Mouse (Mus musculus) CH12.LX (cell line): ENCODE data around the gene Khk. TPM values are rescaled to one million over a fixed set of nuclear protein-coding genes. Genes with fewer than 3 reads are reported as not detected.
A peak's percentile ranks its signal among the peaks of the same experiment; 100 is the strongest.

Source experiments
- DNase-seq: peaks from one replicate; pipeline ENCODE4 v3.0.0-alpha.2; 2013; ENCODE audit errors: extremely low read depth
- H3K27ac ChIP-seq: 2 replicates; pipeline ENCODE4 v1.5.1; 2012; ENCODE audit warnings: low read depth, mild to moderate bottlenecking, control low read depth, moderate library complexity; ENCODE audit not compliant: insufficient read depth
- H3K27me3 ChIP-seq: replicated peaks from 2 replicates; pipeline ENCODE3; 2012; ENCODE audit warnings: inconsistent platforms
- H3K36me3 ChIP-seq, 2 experiments: replicated peaks in 1 of 2; 2 replicates each; pipeline versions ENCODE3 to v1.6.1; 2012; ENCODE audit warnings: inconsistent platforms in 1 of 2, low read length in 1 of 2, mild to moderate bottlenecking in 1 of 2, mixed read lengths in 1 of 2, moderate library complexity in 1 of 2; ENCODE audit not compliant: control insufficient read depth in 1 of 2, insufficient read depth in 1 of 2
- H3K4me1 ChIP-seq, 2 experiments: 2 replicates each; pipeline ENCODE4 v1.6.1; 2012; ENCODE audit warnings: inconsistent platforms in 1 of 2, moderate library complexity in 1 of 2; ENCODE audit not compliant: insufficient read depth in 2 of 2, control insufficient read depth in 1 of 2
- H3K4me2 ChIP-seq: 2 replicates; pipeline ENCODE4 v1.6.1; 2012; ENCODE audit warnings: low read depth, mild to moderate bottlenecking, control low read depth; ENCODE audit not compliant: poor library complexity, insufficient read depth, severe bottlenecking
- H3K4me3 ChIP-seq, 3 experiments: fragments of 150-350 bp in 1 of 3; sonication (generic) in 1 of 3; replicated peaks in 1 of 3; 2 replicates each; pipeline versions ENCODE3 to v1.5.1; 2011 to 2012; ENCODE audit warnings: low read depth in 2 of 3, low read length in 2 of 3, mild to moderate bottlenecking in 2 of 3, moderate library complexity in 2 of 3, control low read depth in 1 of 3, improper control_type of control experiment in 1 of 3, inconsistent platforms in 1 of 3, mixed read lengths in 1 of 3; ENCODE audit not compliant: poor library complexity in 1 of 3
- H3K79me2 ChIP-seq: replicated peaks from 2 replicates; pipeline ENCODE4 v1.6.1; 2012; ENCODE audit warnings: mild to moderate bottlenecking, moderate library complexity; ENCODE audit not compliant: control insufficient read depth, poor library complexity, insufficient read depth, severe bottlenecking; ENCODE audit errors: extremely low read depth
- H3K9ac ChIP-seq: 2 replicates; pipeline ENCODE4 v1.6.1; 2012; ENCODE audit warnings: low read depth, mild to moderate bottlenecking, control low read depth, moderate library complexity; ENCODE audit not compliant: insufficient read depth
- H3K9me3 ChIP-seq: replicated peaks from 2 replicates; pipeline ENCODE3; 2012; ENCODE audit warnings: low read length, inconsistent platforms, mixed read lengths
- BHLHE40 ChIP-seq: IDR thresholded peaks from 2 replicates; pipeline ENCODE4 v1.6.1; 2011; ENCODE audit warnings: mild to moderate bottlenecking, low read depth, low read length, improper control_type of control experiment
- CHD2 ChIP-seq: IDR thresholded peaks from 2 replicates; pipeline ENCODE4 v1.6.1; 2011; ENCODE audit warnings: low read length, improper control_type of control experiment
- E2F4 ChIP-seq: IDR thresholded peaks from 2 replicates; pipeline ENCODE4 v1.6.1; 2011; ENCODE audit warnings: low read depth, low read length, improper control_type of control experiment; ENCODE audit not compliant: insufficient replicate concordance
- ELF1 ChIP-seq: IDR thresholded peaks from 2 replicates; pipeline ENCODE4 v1.6.1; 2014; ENCODE audit warnings: low read depth, mild to moderate bottlenecking, inconsistent platforms, low read length, improper control_type of control experiment
- JUND ChIP-seq: conservative IDR thresholded peaks from 2 replicates; pipeline ENCODE4 v1.6.1; 2011; ENCODE audit warnings: low read depth, low read length, improper control_type of control experiment
- KAT2A ChIP-seq: IDR thresholded peaks from 2 replicates; pipeline ENCODE4 v1.6.1; 2012; ENCODE audit warnings: low read length, improper control_type of control experiment, inconsistent platforms; ENCODE audit not compliant: insufficient replicate concordance
- MAFK ChIP-seq: IDR thresholded peaks from 2 replicates; pipeline ENCODE4 v1.6.1; 2011; ENCODE audit warnings: low read length, improper control_type of control experiment; ENCODE audit not compliant: insufficient replicate concordance
- MAX ChIP-seq: IDR thresholded peaks from 2 replicates; pipeline ENCODE4 v1.6.1; 2011; ENCODE audit warnings: low read length, improper control_type of control experiment
- MEF2A ChIP-seq: IDR thresholded peaks from 2 replicates; pipeline ENCODE4 v1.6.1; 2014; ENCODE audit warnings: low read depth, mild to moderate bottlenecking, inconsistent platforms, low read length, improper control_type of control experiment, borderline replicate concordance
- MXI1 ChIP-seq: IDR thresholded peaks from 2 replicates; pipeline ENCODE4 v1.6.1; 2011; ENCODE audit warnings: mild to moderate bottlenecking, low read depth, low read length, improper control_type of control experiment
- MYC ChIP-seq: IDR thresholded peaks from 2 replicates; pipeline ENCODE4 v1.6.1; 2011; ENCODE audit warnings: low read depth, mild to moderate bottlenecking, improper control_type of control experiment, low read length
- NELFE ChIP-seq: IDR thresholded peaks from 2 replicates; pipeline ENCODE4 v1.6.1; 2011; ENCODE audit warnings: low read depth, low read length, improper control_type of control experiment
- NRF1 ChIP-seq: IDR thresholded peaks from 2 replicates; pipeline ENCODE4 v1.6.1; 2014; ENCODE audit warnings: low read depth, mild to moderate bottlenecking, inconsistent platforms, low read length, improper control_type of control experiment, moderate library complexity
- PAX5 ChIP-seq: IDR thresholded peaks from 2 replicates; pipeline ENCODE4 v1.6.1; 2012; ENCODE audit warnings: low read length, inconsistent platforms, mixed read lengths
- POLR2A ChIP-seq: IDR thresholded peaks from 2 replicates; pipeline ENCODE4 v1.6.1; 2011; ENCODE audit warnings: low read depth, mild to moderate bottlenecking, improper control_type of control experiment, low read length
- POLR2AphosphoS2 ChIP-seq: IDR thresholded peaks from 2 replicates; pipeline ENCODE4 v1.6.1; 2011; ENCODE audit warnings: low read depth, low read length, improper control_type of control experiment
- RAD21 ChIP-seq: IDR thresholded peaks from 2 replicates; pipeline ENCODE4 v1.6.1; 2011; ENCODE audit warnings: low read depth, mild to moderate bottlenecking, low read length, improper control_type of control experiment, moderate library complexity
- TBP ChIP-seq: conservative IDR thresholded peaks from 2 replicates; pipeline ENCODE4 v1.6.1; 2011; ENCODE audit warnings: low read depth, low read length, improper control_type of control experiment
- TCF12 ChIP-seq: IDR thresholded peaks from 2 replicates; pipeline ENCODE4 v1.6.1; 2014; ENCODE audit warnings: low read depth, mild to moderate bottlenecking, inconsistent platforms, low read length, improper control_type of control experiment
- USF1 ChIP-seq: IDR thresholded peaks from 2 replicates; pipeline ENCODE4 v1.6.1; 2014; ENCODE audit warnings: low read depth, mild to moderate bottlenecking, inconsistent platforms, low read length, improper control_type of control experiment
- ZKSCAN1 ChIP-seq: IDR thresholded peaks from 2 replicates; pipeline ENCODE4 v1.6.1; 2012; ENCODE audit warnings: low read depth, inconsistent platforms, low read length, improper control_type of control experiment, borderline replicate concordance
- ZMIZ1 ChIP-seq: IDR thresholded peaks from 2 replicates; pipeline ENCODE4 v1.6.1; 2012; ENCODE audit warnings: low read depth, mild to moderate bottlenecking, inconsistent platforms, low read length, improper control_type of control experiment
- dilution Hi-C: fragments of 300-500 bp; cut with MboI; formaldehyde crosslinking; loops from 2 replicates; pipeline ENCODE4 v1.14.3; 2020; ENCODE audit warnings: low sequenced_read_pairs; ENCODE audit not compliant: extremely low pct_unique_long_range_greater_than_20kb, extremely low pct_ligation_motif_present
- in situ Hi-C: fragments of 300-500 bp; cut with MboI; formaldehyde crosslinking; loops from 3 replicates; pipeline ENCODE4 v1.14.3; 2019; ENCODE audit warnings: low sequenced_read_pairs, low pct_ligation_motif_present, low pct_unique_long_range_greater_than_20kb, mixed read lengths
- polyA plus RNA-seq: library from polyadenylated mRNA; unstranded; fragments of >175 nt; gene quantifications from 2 replicates; pipeline ENCODE4 v1.2.1, GENCODE M21; 2012; ENCODE audit warnings: low read depth; ENCODE audit not compliant: insufficient read length
- total RNA-seq, 2 experiments: library from RNA; depleted of rRNA; stranded (reverse); fragments of 300-350 nt in 1 of 2; fragments of >200 nt in 1 of 2; gene quantifications; 2 replicates each; pipeline ENCODE4 v1.2.3; 2012 to 2014

Gene Khk
- total and polyA plus RNA-seq, 3 experiments, result 2.5 to 5.7 (median 3.7) TPM

- in situ Hi-C loops (no loop called here), dilution Hi-C loops (no loop called here)
- no peaks in the 10 kb centered on the region for H3K9me3 ChIP-seq
- H3K4me1 ChIP-seq, result peaks cover 2 to 29% of the 10 kb centered on the region in 2 experiments; a peak in 3 of 4 replicates
- no peak overlapping the region for H3K4me3 ChIP-seq
- H3K36me3 ChIP-seq, result peaks cover 18 to 20% of the 10 kb centered on the region in 2 experiments
- no peak for DNase-seq
- H3K79me2 ChIP-seq, result peaks cover 26% of the 10 kb centered on the region
- peaks cover 9% of the 10 kb centered on the region for H3K27me3 ChIP-seq
- TF ChIP-seq E2F4, result no peak
- TF ChIP-seq TBP, result no peak
- TF ChIP-seq ZKSCAN1, result no peak
- no peak for TF ChIP-seq MYC
- no peak for TF ChIP-seq BHLHE40
- no peak for TF ChIP-seq MAFK
- no peak for TF ChIP-seq MAX
- TF ChIP-seq ELF1, result no peak
- TF ChIP-seq KAT2A, result no peak
- TF ChIP-seq CHD2, result no peak
- TF ChIP-seq NRF1, result no peak
- no peak for TF ChIP-seq ZMIZ1
- no peak for TF ChIP-seq USF1
- no peak overlapping the region for H3K9ac ChIP-seq
- no peak overlapping the region for H3K27ac ChIP-seq
- no peak overlapping the region for H3K4me2 ChIP-seq
Observed at GRCm38 (mm10) chr5:30909300-30909659, 12.0 kb upstream of the Khk start.

DNA sequence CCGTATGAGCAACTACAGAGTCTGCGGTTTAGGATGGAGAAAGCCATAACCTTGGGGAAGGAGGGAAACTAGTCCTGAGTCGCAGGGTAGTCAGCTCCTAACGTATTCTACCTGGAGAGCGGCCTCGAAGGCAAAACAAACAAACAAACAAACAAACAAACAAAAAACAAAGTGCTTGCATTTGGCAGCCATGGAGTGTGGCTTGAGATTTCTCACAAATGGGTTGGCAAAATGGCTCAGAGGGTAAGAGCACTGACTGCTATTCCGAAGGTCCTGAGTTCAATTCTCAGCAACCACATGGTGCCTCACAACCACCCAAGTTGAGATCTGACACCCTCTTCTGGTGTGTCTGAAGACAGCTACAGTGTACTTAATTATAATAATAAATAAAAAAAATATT lies 11.4 kb upstream of the Khk start:
- dilution Hi-C loops (no loop called here), in situ Hi-C loops (no loop called here)
- Histone ChIP-seq H3K4me2 (no peak overlapping the region), H3K4me1 (peaks cover 2 to 23% of the 10 kb centered on the region in 2 experiments; a peak in 3 of 4 replicates), H3K27me3 (peaks cover 10% of the 10 kb centered on the region), H3K9ac (no peak overlapping the region), H3K4me3 (no peak overlapping the region), H3K79me2 (peaks cover 26% of the 10 kb centered on the region), H3K9me3 (no peaks in the 10 kb centered on the region), H3K36me3 (peaks cover 12 to 14% of the 10 kb centered on the region in 2 experiments), H3K27ac (no peak overlapping the region)
- DNase-seq, result no peak
- no peak for TF ChIP-seq NRF1
- no peak for TF ChIP-seq ZMIZ1
- peak; percentile 84; the same call in 1 of the 2 replicates for TF ChIP-seq TBP

- H3K9me3 ChIP-seq, result no peaks in the 10 kb centered on the region
- H3K36me3 ChIP-seq, result peaks cover 6 to 8% of the 10 kb centered on the region in 2 experiments
- H3K9ac ChIP-seq, result no peak overlapping the region
- no peak for DNase-seq
- no peak overlapping the region for H3K27ac ChIP-seq
- dilution Hi-C loops, result no loop called here
- peaks cover 20% of the 10 kb centered on the region for H3K79me2 ChIP-seq
- peaks cover 5 to 23% of the 10 kb centered on the region in 2 experiments for H3K4me1 ChIP-seq
- TF ChIP-seq MEF2A (no peak), USF1 (no peak), MXI1 (no peak), MAX (no peak), NELFE (no peak), PAX5 (no peak), JUND (no peak), MYC (no peak), RAD21 (no peak), TCF12 (no peak), ZKSCAN1 (no peak), POLR2A (no peak), TBP (no peak), POLR2AphosphoS2 (no peak)
- TF ChIP-seq, all 38 proteins: peak for 0
- in situ Hi-C loops, result no loop called here
- Histone ChIP-seq H3K4me2 (no peak overlapping the region), H3K27me3 (peaks cover 10% of the 10 kb centered on the region), H3K4me3 (no peak overlapping the region)
Observed at GRCm38 (mm10) chr5:30910481-30910880, 10.8 kb upstream of the Khk start.
